Mouse (Mus musculus) adrenal gland, adult 18-20 months (tissue): Measurements from ENCODE around the gene Sct. TPM values are rescaled to one million over a fixed set of nuclear protein-coding genes. Genes with fewer than 3 reads are reported as not detected.
A peak's percentile ranks its signal among the peaks of the same experiment; 100 is the strongest.
"Not testable (repeated sequence)": the region's sequence is repeated elsewhere in the genome, so short reads cannot be mapped to it uniquely, and the experiment has no call there.

ENCODE experiments used
- DNase-seq, 2 experiments: peaks; one replicate each; pipeline ENCODE4 v3.0.0; 2021 to 2022; ENCODE audit warnings: low spot score in 2 of 2
- total RNA-seq, 2 experiments: library from RNA; stranded (reverse); gene quantifications; 1 replicate in 1 of 2; 2 replicates in 1 of 2; pipeline ENCODE4 v1.2.3; 2021

Gene Sct
- total RNA-seq, 2 experiments from 2014 or later, result not detected

- no peak for DNase-seq
Measured at GRCm38 (mm10) chr7:141291921-141292582, 13.1 kb upstream of the Sct start, which contains the start of gene Drd4. Gene Drd4, plus strand, starts transcription at chr7:141292006.

- no peak for DNase-seq
Measured at GRCm38 (mm10) chr7:141288042-141288441, 9.1 kb upstream of the Sct start.

- no peak for DNase-seq
Measured at GRCm38 (mm10) chr7:141282756-141283155, 3.8 kb upstream of the Sct start.

DNA sequence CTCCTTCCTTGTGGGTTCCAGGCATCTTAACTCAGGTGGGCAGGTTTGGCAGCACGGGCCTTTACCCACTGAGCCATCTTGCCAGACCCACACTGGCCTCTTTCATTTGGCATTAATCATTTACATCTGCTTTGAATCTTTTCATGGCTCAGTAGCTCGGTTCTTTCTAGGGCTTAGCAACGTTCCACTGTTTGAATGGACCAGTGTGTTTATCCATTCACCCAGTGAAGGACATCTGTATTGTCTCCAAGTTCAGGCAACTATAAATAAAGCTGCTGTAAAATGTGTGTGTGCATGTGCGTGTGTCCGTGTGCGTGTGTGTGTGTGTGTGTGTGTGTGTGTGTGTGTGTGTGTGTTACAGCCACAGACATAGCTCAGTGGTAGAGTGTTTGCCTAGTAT is 2.5 kb upstream of the Sct start:
- no peak for DNase-seq

DNA sequence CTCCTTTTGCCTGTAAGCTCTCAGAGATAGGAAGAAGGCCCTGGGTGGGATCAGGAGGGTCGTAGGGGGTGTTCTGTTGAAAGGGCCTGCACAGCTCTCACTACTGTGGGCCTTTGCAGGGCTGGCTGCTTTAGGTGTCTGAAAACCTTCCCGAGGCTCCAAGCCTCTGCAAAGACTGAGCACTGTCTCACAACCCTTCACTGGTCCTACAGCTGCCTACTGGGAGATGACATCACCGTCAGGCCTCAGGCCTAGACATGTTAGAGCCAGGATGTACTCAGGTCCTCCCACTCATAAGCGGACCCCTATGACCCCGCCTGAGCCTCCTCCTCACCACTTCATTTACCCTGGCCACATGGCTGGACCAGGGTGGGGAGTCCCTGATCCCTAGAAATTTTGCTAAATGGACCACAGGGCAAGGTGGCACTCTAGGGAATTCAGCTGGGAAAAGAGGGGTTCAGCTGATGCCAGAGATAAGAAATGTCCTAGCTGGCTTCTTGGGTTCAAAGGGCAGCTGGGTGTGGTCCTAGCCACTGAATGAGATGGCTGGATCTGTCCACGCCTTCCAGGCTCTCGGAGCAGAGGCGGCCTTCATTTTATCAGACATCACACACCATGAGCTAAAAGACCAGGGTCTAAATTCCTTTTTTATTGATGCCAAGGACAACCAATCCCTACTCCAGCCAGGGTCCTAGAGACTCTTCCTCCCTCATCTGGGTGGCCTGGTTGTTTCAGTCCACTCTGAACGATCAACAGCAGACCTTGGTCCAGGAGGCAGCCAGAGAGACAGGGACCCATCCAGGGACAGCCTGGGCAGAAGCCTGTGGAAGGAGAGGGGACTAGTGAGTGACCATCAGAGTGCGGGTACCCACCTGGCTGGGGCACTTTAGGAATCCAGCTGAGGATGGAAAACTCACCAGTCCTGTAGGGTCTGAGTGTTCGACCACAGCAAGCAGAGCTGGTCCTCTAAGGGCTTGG is 943 bp downstream of the Sct start:
- DNase-seq, result no peak

- DNase-seq, result no peak
Measured at GRCm38 (mm10) chr7:141276546-141276945, 2.4 kb downstream of the Sct start, which contains the start of gene Cdhr5. Gene Cdhr5, minus strand, starts transcription at chr7:141276786.

DNA sequence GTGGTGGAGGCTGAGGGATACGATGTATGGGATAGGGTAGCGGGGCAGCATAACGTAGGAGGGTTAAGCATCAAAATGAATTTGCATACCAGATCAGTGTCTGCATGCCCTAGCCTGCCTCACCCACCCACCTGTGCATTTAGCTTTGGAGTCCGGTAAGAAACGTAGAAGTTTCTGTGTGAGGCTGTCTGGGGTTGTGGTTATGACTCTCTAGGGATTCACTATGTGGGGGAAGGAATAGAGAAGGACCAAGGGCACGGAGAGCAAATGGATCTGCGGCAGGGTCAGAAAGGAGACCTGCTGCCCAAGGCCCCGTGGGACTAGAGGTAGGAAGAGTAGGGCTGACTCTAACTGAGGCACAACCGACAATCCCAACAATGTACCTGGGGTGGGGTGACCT is 3.6 kb downstream of the Sct start:
- no peak for DNase-seq

- DNase-seq, result no peak
Measured at GRCm38 (mm10) chr7:141270631-141271030, 8.3 kb downstream of the Sct start.

DNA sequence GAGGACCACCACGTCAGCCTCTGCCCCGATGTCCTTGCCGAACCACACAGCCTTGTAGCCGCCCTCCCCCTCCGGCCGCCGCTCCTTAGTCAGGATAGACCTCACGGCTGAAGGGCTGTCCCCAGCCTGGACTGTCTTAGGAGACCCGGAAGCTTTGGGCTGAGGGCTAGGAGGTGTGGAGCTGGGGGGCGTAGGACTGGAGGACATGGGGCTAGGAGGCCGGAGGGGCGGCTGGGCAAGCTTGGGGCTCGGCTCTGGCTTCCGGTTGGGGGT is 9.7 kb downstream of the Sct start:
- DNase-seq, result no peak

DNA sequence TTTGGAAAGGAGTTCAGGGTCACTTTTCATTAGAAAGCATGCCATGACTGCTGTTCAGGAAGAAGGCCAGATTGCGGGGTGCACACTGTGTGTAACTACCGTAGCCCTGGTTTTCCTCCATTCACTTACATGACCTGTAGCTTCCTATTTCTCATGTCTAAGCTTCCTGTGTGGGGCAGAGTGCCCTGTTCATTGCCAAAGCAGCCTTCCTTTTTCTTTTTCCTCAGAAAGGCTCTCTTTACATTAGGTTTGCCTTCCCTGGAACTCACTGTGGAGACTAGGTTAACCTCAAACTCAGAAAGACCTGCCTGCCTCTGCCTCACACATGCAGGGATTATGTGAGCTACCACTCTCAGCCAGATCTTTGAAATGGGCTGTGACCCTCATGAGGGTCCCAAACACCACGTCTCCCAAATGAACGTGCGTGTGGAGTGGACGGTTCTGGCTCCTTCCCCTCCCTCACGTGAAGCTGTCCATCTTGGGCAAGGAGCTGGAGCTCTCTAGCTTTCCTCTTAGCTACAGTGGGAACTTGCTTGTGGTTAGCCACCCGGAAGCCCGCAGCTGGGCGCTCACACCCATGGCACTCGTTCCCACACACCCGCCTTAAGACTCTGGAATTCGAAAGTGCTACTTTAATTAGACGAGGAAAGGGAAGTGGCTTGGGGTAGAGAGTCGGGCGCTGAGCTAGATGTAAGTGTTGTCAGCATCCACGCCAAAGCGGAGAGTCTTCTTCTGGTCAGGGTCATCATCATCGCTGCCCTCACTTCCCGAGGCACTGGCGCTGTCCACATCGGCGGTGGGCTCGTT is 10.3 kb downstream of the Sct start:
- no peak for DNase-seq

GRCm38 (mm10) chr7:141265739-141266561 is 13.0 kb downstream of the Sct start, which contains the start of gene Irf7:
Gene Irf7, minus strand, starts transcription at chr7:141266481.
- DNase-seq, result peak; percentile 61 to 65

DNA sequence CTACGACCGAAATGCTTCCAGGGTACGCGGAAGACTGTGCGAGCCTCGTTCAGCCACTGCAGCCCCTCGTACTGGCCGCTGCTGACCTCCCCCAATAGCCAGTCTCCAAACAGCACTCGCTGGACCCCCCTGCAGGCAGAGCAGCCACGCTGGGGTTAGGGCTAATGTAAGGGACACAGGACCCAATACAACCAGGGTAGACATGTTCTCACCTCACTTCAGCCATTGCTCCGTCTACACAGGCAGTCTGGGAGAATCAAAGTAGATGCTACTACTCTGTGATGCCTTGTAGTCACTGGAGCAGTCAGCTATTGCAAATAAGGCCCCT is 13.6 kb downstream of the Sct start:
- no peak for DNase-seq

DNA sequence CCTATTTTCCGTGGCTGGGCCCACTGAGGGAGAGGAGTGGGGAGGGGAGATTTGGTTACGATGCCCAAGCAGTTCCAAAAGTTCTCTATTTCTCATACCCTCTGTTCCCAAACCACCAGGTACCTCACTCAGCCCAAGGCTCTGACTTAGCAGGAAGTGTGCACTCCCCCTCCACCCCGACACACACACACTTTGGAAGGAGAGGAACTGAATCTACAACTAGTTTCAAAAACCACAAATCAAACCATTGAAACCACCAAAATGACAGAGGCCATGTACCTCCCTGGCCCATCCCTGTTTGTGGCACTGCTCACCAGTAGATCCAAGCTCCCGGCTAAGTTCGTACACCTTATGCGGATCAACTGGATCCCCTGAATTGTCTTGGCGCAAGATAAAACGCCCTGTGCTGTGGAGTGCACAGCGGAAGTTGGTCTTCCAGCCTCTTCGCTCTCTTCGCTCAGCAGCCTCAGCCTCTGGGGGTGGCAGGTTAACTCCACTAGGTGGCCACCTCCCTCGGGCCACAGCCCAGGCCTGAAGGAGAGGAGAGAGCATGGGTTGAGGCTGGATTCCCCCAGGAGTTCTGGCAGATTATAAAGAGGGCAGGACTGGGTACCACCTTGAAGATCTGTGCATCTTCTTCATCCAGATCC is 14.0 kb downstream of the Sct start:
- peak; percentile 40 to 45 for DNase-seq

DNA sequence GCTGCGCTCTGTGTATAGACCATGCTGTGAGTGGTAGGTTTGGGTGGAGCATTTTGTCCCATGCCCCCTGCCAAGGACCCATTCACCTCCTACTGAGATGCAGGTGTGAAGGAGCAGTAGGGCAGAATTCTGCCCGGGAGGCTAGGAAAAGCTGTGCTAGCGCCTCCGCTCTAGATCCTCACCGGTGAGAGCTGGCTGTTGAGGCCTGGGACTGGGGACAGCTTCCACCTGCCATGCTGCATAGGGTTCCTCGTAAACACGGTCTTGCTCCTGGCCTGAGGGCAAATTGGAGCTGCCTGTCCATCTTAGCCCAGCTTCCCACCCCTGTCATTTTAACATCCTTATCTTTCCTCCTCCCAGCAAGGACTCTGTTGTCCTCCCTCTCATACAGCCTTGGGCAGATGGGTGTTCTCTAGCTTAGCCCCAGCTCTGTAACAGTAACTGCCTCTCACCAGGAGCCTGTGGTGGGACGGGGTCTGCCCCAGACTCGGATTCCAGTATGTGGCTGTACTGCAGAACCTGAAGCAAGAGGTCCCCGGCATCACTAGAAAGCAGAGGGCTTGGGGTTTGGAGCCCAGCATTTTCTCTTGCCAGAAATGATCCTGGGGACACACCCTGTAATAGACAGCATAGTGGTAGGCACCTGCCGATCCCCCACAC is 14.8 kb downstream of the Sct start:
- no peak for DNase-seq

- no peak for DNase-seq
Measured at GRCm38 (mm10) chr7:141263640-141264039, 15.3 kb downstream of the Sct start.

DNA sequence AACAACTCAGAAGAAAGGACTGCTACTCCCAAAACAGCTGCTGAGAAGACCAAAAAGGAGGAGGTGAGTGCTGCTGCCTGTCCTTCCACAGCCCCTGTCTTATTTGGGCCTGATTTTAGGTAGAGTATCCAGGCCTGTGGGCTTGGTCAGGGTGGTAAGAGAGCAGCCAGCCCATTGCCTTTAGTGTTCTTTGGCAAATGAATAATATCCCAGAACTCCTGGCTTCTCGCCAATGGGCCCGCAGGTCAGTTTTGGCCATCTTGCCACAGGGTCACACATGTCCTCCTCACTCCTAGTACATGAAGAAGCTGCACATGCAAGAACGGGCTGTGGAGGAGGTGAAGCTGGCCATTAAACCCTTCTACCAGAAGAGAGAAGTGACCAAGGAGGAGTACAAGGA is 17.5 kb downstream of the Sct start:
- no peak for DNase-seq

DNA sequence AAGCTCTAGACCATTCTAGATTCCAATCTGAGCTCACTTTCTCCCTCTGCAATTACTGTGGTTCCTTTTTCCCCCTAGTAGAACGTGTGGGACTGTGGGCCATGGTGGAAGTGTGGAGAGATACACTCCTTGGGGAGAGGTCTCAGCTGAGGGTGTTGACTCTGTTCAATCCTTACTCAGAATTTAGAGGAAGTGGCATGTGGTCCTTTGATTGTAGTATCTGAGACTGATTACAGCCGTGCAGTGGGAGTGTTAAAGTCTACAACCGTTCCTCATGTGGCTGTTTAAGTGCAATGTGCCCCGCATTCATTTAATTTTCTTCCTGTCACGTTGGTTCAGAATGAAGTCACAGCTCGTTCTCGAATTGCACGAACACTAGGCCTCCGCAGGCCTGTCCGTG is 22.8 kb downstream of the Sct start:
- DNase-seq, result no peak

DNA sequence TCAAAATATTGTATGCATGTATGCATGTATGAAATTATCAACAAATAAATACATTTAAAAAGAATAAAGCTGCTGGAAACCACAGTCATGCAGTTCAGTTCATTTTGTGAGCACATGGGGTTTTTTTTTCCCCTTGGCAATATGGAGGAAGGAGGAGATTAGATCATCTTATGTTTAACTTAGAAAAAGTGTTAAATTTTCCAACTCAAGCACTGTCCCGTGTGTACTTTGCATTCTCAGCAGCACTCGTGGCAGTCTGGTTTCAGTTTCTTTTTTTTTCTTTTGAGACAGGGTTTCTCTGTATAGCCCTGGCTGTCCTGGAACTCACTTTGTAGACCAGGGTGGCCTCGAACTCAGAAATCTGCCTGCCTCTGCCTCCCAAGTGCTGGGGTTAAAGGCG is 28.4 kb downstream of the Sct start:
- DNase-seq, result not testable (repeated sequence)

GRCm38 (mm10) chr7:141231551-141231950 is 47.4 kb downstream of the Sct start:
- DNase-seq, result no peak

GRCm38 (mm10) chr7:141231111-141231510 is 47.8 kb downstream of the Sct start:
- DNase-seq, result no peak
